Mouse (Mus musculus): ENCODE data around the gene Ermard. TPM values are rescaled to one million over a fixed set of nuclear protein-coding genes. Genes with fewer than 3 reads are reported as not detected.
A peak's percentile ranks its signal among the peaks of the same experiment; 100 is the strongest.
"Not testable (repeated sequence)": the region's sequence is repeated elsewhere in the genome, so short reads cannot be mapped to it uniquely, and the experiment has no call there.

Gene Ermard
- polyA plus RNA-seq, 1 experiment from 2014 or later, result 28.6 TPM

DNA sequence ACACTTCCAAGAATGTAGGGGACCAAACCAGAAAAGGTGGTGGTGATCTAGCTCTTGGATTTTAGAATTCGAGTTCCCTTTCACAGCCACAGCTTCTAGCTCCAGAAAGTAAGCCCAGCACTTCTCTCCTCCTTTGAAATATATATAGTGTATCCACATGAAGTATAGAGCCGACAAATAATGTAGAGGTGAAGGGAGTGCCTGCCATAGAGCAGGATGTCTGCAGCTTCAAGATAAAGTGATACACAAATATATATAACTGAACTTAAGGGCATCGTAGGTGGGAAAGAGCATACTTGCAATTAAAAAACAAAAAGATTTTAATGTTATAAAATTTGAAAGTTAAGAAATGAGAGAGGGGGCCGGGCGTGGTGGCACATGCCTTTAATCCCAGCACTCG is 15.5 kb upstream of the Ermard start:
- not testable (repeated sequence) for H3K9ac ChIP-seq; H3K4me3 ChIP-seq (replicated peaks); H3K4me2 ChIP-seq; H3K27ac ChIP-seq; H3K36me3 ChIP-seq; H3K27me3 ChIP-seq; DNase-seq; H3K9me3 ChIP-seq (replicated peaks); H3K4me1 ChIP-seq (replicated peaks)
- ATAC-seq (ENCODE audit: low read depth), result peak; percentile 15; the same call in 1 of the 2 replicates
- WGBS (ENCODE audit: insufficient replicate concordance), result no CpG with 5 or more reads among the region's 6 CpGs

DNA sequence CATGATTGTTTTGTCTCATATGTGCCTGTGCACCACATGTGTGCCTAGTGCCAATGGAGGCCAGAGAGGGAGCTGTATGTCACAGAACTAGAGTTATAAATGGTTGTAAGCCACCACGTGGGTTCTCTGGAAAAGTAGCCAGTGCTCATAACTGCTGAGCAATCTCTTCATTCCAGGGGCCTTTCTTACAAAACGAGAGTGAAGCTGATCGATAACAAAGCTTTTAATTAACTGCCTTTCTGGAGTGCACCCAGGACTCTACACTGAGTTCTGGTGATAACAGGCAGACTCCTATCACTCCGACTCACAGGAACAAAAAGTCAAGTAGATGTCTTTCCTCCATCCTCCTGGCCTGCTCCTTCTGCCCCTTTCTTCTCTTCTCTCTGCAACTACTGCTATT is 9.6 kb upstream of the Ermard start:
- not testable (repeated sequence) for DNase-seq; H3K27me3 ChIP-seq; H3K9me3 ChIP-seq (replicated peaks); H3K9ac ChIP-seq; H3K4me3 ChIP-seq (replicated peaks); H3K4me1 ChIP-seq (replicated peaks); H3K27ac ChIP-seq; H3K36me3 ChIP-seq; H3K4me2 ChIP-seq
- no CpG with 5 or more reads among the region's 4 CpGs for WGBS (ENCODE audit: insufficient replicate concordance)
- peak; percentile 83 for ATAC-seq (ENCODE audit: low read depth)

DNA sequence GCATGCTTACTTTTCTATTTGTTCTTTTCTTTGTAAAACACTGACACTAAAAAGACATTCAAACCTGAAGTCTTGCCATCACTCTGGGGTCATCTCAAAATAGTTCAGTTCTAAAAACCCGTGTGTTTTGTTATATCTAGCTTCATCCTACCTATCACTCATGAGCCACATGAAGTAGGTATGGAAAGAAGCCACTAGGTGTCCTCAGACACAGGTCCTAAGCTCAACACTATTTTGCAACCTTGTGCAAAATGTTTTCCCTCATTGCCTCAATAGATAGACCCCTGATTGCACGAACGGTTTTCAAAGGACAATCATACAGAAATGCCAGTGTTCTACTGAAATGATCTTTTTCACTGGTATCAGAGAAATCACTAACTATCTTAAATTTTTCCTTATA is 553 bp upstream of the Ermard start:
- not testable (repeated sequence) for H3K27me3 ChIP-seq; H3K9me3 ChIP-seq (replicated peaks); H3K9ac ChIP-seq; H3K4me1 ChIP-seq (replicated peaks); DNase-seq; H3K27ac ChIP-seq; H3K4me2 ChIP-seq; H3K36me3 ChIP-seq; H3K4me3 ChIP-seq (replicated peaks)
- WGBS (ENCODE audit: insufficient replicate concordance), result no CpG with 5 or more reads among the region's 3 CpGs
- ATAC-seq (ENCODE audit: low read depth), result peak; percentile 26; the same call in 1 of the 2 replicates

DNA sequence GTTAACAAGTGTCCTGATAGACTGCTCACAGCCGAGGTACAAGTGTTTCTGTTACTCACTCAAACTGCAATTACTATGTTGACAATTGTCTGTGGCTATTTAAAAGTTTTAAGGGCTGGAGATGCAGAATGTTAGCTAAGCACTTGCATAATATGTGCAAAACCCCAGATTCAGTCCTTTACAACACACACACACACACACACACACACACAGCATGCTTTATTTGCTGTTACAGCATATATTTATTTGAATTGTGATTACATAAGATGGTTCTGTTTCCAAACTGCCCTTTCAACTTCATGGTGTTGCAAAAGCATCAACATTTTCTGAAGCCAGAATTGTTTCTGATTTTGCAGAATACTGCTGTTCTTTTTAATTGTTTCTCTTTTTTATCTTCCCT is 9.3 kb downstream of the Ermard start:
- not testable (repeated sequence) for H3K27me3 ChIP-seq; ATAC-seq (ENCODE audit: low read depth); H3K4me1 ChIP-seq (replicated peaks); H3K27ac ChIP-seq; H3K9me3 ChIP-seq (replicated peaks); H3K4me3 ChIP-seq (replicated peaks); DNase-seq; H3K4me2 ChIP-seq; H3K36me3 ChIP-seq; H3K9ac ChIP-seq
- WGBS (ENCODE audit: insufficient replicate concordance), result no CpG with 5 or more reads among the region's 1 CpGs

DNA sequence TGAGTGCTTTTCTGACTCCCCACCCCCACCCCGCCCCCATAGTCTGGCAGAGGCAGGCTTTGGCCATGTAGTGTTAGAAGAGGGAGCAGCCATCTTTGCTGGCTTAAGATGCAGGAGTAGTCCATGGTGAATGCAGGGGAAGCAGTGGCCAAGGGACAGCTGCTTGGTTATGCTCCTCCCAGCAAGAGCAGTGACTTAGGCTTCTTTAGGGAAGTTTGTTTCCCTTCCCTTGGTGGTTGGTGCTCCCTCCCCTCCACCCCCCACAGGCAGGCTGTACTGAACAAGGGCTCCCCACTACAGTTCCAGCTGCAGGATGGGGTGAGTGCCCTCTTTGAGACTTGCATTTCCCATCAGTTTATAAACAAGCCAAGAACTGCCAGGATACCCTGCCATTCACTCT is 11.8 kb downstream of the Ermard start:
- not testable (repeated sequence) for H3K27me3 ChIP-seq; DNase-seq; H3K27ac ChIP-seq; H3K4me3 ChIP-seq (replicated peaks); H3K9ac ChIP-seq; H3K9me3 ChIP-seq (replicated peaks); H3K4me1 ChIP-seq (replicated peaks); H3K4me2 ChIP-seq
- 0 out of 2 replicates have a peak, but pooled peaks have one; percentile 29 for ATAC-seq (ENCODE audit: low read depth)
- peaks cover 18% of the 10 kb centered on the region; the same call in 1 of the 2 replicates for H3K36me3 ChIP-seq
- whole genome bisulfite sequencing (ENCODE audit: insufficient replicate concordance), result 67% methylated on average over 1 of the region's 1 CpGs

DNA sequence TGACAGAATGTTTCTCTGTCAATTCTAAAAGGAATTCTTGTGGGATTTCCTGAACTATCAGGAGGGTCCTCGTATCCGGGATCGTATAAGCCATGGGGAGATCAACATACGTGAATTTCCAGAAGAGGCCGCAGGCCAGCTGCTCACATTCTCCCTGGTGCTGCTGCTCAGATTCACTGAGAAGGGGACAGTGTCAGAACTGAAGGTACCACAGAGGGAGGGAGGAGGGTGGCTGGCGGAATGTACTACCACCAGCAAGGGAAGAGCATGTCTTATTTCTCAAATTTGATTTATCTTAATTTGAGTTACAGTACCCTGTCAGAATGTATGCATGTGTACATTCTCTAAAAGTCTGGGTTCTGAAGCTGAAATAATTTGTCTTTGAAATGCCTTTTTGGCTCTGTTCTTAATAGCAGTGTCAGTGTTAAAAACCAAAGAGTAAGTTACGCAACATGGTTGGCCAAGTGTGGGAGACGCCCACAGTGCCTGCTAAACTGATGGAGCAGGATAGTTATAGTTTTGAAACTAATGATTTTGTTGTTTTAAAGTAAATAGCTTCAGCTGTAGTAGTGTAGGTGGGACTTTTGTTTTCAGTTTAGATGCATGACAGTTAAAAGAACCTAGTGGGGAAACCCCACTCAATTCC is 12.3 kb downstream of the Ermard start:
- not testable (repeated sequence) for H3K27ac ChIP-seq; H3K9me3 ChIP-seq (replicated peaks); H3K27me3 ChIP-seq; H3K9ac ChIP-seq; DNase-seq; H3K4me2 ChIP-seq; H3K4me3 ChIP-seq (replicated peaks); H3K4me1 ChIP-seq (replicated peaks)
- 90% methylated on average over 6 of the region's 8 CpGs for WGBS (ENCODE audit: insufficient replicate concordance)
- peak; percentile 42 for ATAC-seq (ENCODE audit: low read depth)
- peaks cover 22% of the 10 kb centered on the region for H3K36me3 ChIP-seq

DNA sequence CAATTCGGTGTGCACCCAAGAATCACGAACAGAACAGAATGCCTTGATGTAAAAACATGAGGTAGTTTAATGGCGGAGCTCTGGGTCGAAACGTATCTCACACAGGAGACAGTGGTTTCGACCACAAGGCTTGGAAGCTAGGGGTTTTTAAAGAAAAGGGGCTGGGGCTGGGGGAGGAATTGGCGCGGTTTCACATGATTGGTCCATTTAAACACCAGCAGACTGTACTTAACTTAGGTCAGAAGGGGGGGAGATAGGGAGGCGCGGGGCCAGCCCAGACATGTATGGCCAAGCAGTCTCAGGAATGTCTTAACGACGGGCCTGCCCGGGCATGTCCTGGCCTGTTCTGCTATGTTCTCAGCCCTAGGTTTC is 12.8 kb downstream of the Ermard start:
- H3K36me3 ChIP-seq, result peaks cover 26% of the 10 kb centered on the region
- H3K4me2 ChIP-seq; H3K9ac ChIP-seq; ATAC-seq (ENCODE audit: low read depth); H3K27me3 ChIP-seq; H3K4me3 ChIP-seq (replicated peaks); DNase-seq; H3K27ac ChIP-seq; H3K9me3 ChIP-seq (replicated peaks); H3K4me1 ChIP-seq (replicated peaks): not testable (repeated sequence)
- 86% methylated on average over 11 of the region's 13 CpGs for WGBS (ENCODE audit: insufficient replicate concordance)

DNA sequence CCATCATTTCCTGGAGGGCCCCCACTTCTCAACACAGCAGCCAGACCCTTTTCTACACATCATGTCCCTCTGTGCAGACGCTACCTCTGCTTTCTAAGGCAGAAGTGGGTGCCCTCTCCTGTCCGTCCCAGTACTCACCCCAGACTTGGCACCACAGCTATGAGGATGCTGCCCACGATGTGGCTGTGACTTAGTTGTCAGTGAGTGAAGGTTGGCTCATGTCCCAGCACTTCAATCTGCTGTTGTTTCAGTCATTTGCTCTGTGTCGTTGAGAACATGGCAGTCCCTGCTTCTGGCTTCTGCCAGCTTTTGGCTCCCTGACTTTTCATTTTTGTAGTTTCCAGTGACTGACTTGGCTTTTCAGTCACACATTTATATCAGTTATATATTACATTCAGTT is 14.9 kb downstream of the Ermard start:
- no peak for DNase-seq
- Histone ChIP-seq H3K4me1 (replicated peaks) (peaks cover 7% of the 10 kb centered on the region), H3K36me3 (peaks cover 43% of the 10 kb centered on the region), H3K4me2 (no peak overlapping the region), H3K4me3 (replicated peaks) (no peak overlapping the region), H3K27me3 (no peaks in the 10 kb centered on the region), H3K9ac (no peak overlapping the region), H3K27ac (no peak overlapping the region), H3K9me3 (replicated peaks) (no peaks in the 10 kb centered on the region)
- WGBS (ENCODE audit: insufficient replicate concordance), result 65% methylated on average over 4 of the region's 4 CpGs
- no peak for ATAC-seq (ENCODE audit: low read depth)

DNA sequence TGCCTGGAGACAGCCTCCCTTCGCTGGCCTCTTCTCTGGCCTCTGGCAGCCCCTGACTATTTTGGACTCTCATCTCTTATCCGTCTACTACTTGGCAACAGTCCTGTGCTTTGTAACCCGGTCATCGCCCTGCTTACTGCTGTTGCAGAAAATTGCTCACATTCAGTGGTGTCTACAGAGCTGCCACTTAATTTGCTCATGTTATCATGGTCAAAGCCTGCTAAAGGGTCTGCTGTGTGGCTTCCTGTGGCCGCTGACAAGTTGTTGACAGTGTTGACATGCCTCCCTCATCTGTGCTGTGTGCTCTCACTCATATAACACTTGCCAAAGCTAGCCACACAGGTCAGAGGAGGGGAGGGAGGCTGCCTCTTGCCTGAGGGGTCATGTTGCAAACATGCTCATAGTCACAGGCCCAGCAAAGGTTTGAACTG is 17.2 kb downstream of the Ermard start:
- peak; percentile 33; the same call in 1 of the 2 replicates for ATAC-seq (ENCODE audit: low read depth)
- no peaks in the 10 kb centered on the region for H3K9me3 ChIP-seq (replicated peaks)
- 66% methylated on average over 5 of the region's 5 CpGs for WGBS (ENCODE audit: insufficient replicate concordance)

DNA sequence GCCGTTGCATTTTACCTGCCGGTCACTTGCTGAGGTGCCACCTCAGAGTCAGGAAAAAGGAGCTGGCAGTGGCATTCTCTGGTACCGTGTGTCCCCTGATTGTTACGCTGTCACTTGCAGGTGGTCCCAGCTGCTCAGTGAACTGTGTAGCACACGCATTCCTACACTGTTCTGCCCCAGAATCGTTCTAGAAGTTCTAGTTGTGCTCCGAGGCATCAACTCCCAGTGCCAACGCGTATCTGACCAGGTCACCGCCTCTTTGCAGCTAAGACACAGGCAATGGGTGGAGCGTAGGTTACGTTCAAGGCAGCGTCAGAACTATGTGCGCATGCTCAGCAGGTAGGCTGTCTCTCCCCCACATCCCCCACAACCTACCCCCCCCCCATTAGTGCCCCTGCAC is 18.6 kb downstream of the Ermard start:
- H3K27ac ChIP-seq, result no peak overlapping the region
- H3K4me2 ChIP-seq, result no peak overlapping the region
- no peaks in the 10 kb centered on the region for H3K9me3 ChIP-seq (replicated peaks)
- peaks cover 7% of the 10 kb centered on the region for H3K4me1 ChIP-seq (replicated peaks)
- no peak overlapping the region for H3K4me3 ChIP-seq (replicated peaks)
- no peaks in the 10 kb centered on the region for H3K27me3 ChIP-seq
- WGBS (ENCODE audit: insufficient replicate concordance), result 87% methylated on average over 14 of the region's 14 CpGs
- no peak for DNase-seq
- H3K9ac ChIP-seq, result no peak overlapping the region
- ATAC-seq (ENCODE audit: low read depth), result no peak
- peaks cover 67% of the 10 kb centered on the region for H3K36me3 ChIP-seq

More for the DNA sequence above, 17.2 kb downstream of the Ermard start:
- H3K4me2 ChIP-seq, result no peak overlapping the region
- H3K4me3 ChIP-seq (replicated peaks), result no peak overlapping the region
- no peak overlapping the region for H3K27ac ChIP-seq
- no peaks in the 10 kb centered on the region for H3K27me3 ChIP-seq
- no peak overlapping the region for H3K9ac ChIP-seq
- H3K4me1 ChIP-seq (replicated peaks), result peaks cover 7% of the 10 kb centered on the region
- H3K36me3 ChIP-seq, result peaks cover 62% of the 10 kb centered on the region
- no peak for DNase-seq

DNA sequence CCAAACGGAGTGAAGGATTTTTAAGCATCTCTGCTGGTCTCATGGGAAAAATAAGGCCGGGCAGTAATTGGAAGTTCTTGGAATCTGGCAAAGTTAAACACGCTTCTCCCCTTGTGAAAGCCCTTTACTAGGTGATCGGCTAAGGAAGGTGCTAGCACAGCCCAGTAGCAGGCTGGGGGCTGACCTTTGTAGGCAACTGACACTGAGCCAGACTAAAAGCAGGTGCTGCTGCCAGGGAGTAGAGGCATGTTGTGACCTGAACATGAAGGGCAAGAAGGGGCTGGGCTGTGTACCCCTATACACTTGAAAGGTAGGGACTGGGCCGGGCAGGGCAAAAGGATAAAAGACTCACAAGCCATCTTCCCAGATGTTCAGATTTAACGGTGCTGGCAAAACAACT is 19.3 kb downstream of the Ermard start:
- DNase-seq (no peak), ATAC-seq (ENCODE audit: low read depth) (no peak)
- H3K9ac ChIP-seq, result no peak overlapping the region
- WGBS (ENCODE audit: insufficient replicate concordance), result 82% methylated on average over 6 of the region's 6 CpGs
- no peak overlapping the region for H3K4me2 ChIP-seq
- no peak overlapping the region for H3K27ac ChIP-seq
- peaks cover 8% of the 10 kb centered on the region for H3K4me1 ChIP-seq (replicated peaks)
- H3K36me3 ChIP-seq, result peaks cover 64% of the 10 kb centered on the region
- H3K4me3 ChIP-seq (replicated peaks), result no peak overlapping the region
- no peaks in the 10 kb centered on the region for H3K9me3 ChIP-seq (replicated peaks)
- H3K27me3 ChIP-seq, result no peaks in the 10 kb centered on the region

DNA sequence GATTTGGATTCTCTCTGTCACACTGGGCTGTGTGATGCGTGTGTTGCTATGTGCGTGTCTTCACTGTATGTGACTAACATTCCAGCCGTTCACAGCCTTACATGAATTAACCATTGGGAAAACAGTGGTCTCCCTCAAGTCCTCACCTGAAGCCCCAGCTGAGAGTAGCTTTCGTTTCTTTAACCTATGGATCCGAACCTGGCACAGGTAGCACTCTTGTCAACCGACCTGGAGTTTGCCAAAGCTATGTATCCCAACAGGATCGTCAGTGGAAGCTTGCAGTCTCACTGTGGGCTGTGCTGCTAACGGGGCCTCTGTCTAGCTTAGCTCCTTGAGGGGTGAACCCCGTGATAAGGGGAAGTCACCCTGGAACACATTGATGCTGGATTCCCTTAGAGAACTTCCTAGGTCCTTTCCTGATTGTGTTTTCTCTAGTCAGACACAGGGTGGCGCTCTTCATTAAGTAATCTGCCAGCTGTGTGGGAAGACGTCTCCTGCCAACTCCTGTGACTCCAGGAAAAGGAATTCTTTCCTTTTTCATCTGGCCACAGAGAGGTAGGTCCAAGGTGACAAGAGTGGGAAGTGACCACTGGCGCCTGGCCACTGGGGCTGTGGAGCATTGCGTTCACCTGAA is 24.5 kb downstream of the Ermard start:
- ATAC-seq (ENCODE audit: low read depth) (no peak), DNase-seq (no peak)
- peaks cover 25% of the 10 kb centered on the region for H3K36me3 ChIP-seq
- no peaks in the 10 kb centered on the region for H3K27me3 ChIP-seq
- no peak overlapping the region for H3K27ac ChIP-seq
- no peak overlapping the region for H3K4me2 ChIP-seq
- H3K4me3 ChIP-seq (replicated peaks), result no peak overlapping the region
- H3K4me1 ChIP-seq (replicated peaks), result peaks cover 19% of the 10 kb centered on the region
- H3K9me3 ChIP-seq (replicated peaks), result no peaks in the 10 kb centered on the region
- WGBS (ENCODE audit: insufficient replicate concordance), result 43% methylated on average over 13 of the region's 13 CpGs
- H3K9ac ChIP-seq, result no peak overlapping the region
